Mouse (Mus musculus) heart, embryonic 15.5 days (tissue): ENCODE results near the gene Corin. TPM values are rescaled to one million over a fixed set of nuclear protein-coding genes. Genes with fewer than 3 reads are reported as not detected.

ENCODE experiments used
- ATAC-seq: fragments of 200-750 bp; cut with Nextera tagmentation; replicated peaks from 2 replicates; pipeline ENCODE4 v1.8.0; 2017; ENCODE audit warnings: low read depth, moderate TSS enrichment; ENCODE audit not compliant: insufficient number of reproducible peaks, insufficient read depth, low FRiP score
- H3K27ac ChIP-seq: fragments of 300-500 bp; sonication (generic); 2 replicates; pipeline ENCODE4 v1.5.1; 2015; ENCODE audit warnings: mild to moderate bottlenecking, inconsistent platforms
- H3K27me3 ChIP-seq: fragments of 300-500 bp; sonication (generic); 2 replicates; pipeline ENCODE4 v1.6.1; 2015; ENCODE audit warnings: inconsistent platforms
- H3K36me3 ChIP-seq: fragments of 300-500 bp; sonication (generic); 2 replicates; pipeline ENCODE4 v1.6.1; 2015; ENCODE audit warnings: mild to moderate bottlenecking, inconsistent platforms
- H3K4me1 ChIP-seq: fragments of 300-500 bp; sonication (generic); replicated peaks from 2 replicates; pipeline ENCODE4 v1.6.1; 2015; ENCODE audit warnings: inconsistent platforms
- H3K4me2 ChIP-seq: fragments of 300-500 bp; sonication (generic); 2 replicates; pipeline ENCODE4 v1.6.1; 2015; ENCODE audit warnings: inconsistent platforms, mild to moderate bottlenecking, moderate library complexity
- H3K4me3 ChIP-seq: fragments of 300-500 bp; sonication (generic); 2 replicates; pipeline ENCODE4 v1.5.1; 2015; ENCODE audit warnings: mild to moderate bottlenecking, inconsistent platforms
- H3K9ac ChIP-seq: fragments of 300-500 bp; sonication (generic); 2 replicates; pipeline ENCODE4 v1.6.1; 2015; ENCODE audit warnings: mild to moderate bottlenecking, inconsistent platforms
- H3K9me3 ChIP-seq: fragments of 300-500 bp; sonication (generic); replicated peaks from 2 replicates; pipeline ENCODE4 v1.6.1; 2016; ENCODE audit warnings: inconsistent platforms
- WGBS: fragments of 180-500 bp; shearing (Covaris S2); methylation state at CpG from one replicate; pipeline ENCODE4 v1.1.7; 2015; ENCODE audit warnings: mixed read lengths; 5-methylcytosine and 5-hydroxymethylcytosine counted together
- polyA plus RNA-seq: library from polyadenylated mRNA; unstranded; fragments of >200 nt; fragmentation: Nextera tagmentation; extraction: Ambion mirVana; gene quantifications from 2 replicates; pipeline ENCODE4 v1.2.1, GENCODE M21; 2015

Gene Corin
- polyA plus RNA-seq, 1 experiment from 2014 or later = 38.6 TPM

- H3K4me3 ChIP-seq = no peak overlapping the region
- no peak overlapping the region for H3K4me2 ChIP-seq
- H3K27ac ChIP-seq = no peak overlapping the region
- no peaks in the 10 kb centered on the region; the same call in 1 of the 2 replicates for H3K36me3 ChIP-seq
- H3K9ac ChIP-seq = no peak overlapping the region
- ATAC-seq = no peak
- 51% methylated on average over 8 of the region's 8 CpGs for WGBS
- no peaks in the 10 kb centered on the region for H3K4me1 ChIP-seq
- no peaks in the 10 kb centered on the region for H3K27me3 ChIP-seq
- H3K9me3 ChIP-seq = no peaks in the 10 kb centered on the region
Observed at GRCm38 (mm10) chr5:72329453-72329852, 174.8 kb downstream of the Corin start.

- no peak for ATAC-seq
- Histone ChIP-seq H3K9me3 (no peaks in the 10 kb centered on the region), H3K27me3 (no peaks in the 10 kb centered on the region), H3K36me3 (peaks cover 3% of the 10 kb centered on the region; the same call in 1 of the 2 replicates), H3K4me3 (no peak overlapping the region), H3K4me2 (no peak overlapping the region), H3K9ac (no peak overlapping the region), H3K4me1 (no peaks in the 10 kb centered on the region), H3K27ac (no peak overlapping the region)
- 79% methylated on average over 4 of the region's 4 CpGs for WGBS
Observed at GRCm38 (mm10) chr5:72315282-72315681, 189.0 kb downstream of the Corin start.

- H3K27me3 ChIP-seq = no peaks in the 10 kb centered on the region
- 85% methylated on average over 10 of the region's 10 CpGs for WGBS
- H3K36me3 ChIP-seq = peaks cover 20% of the 10 kb centered on the region
- H3K4me1 ChIP-seq = no peaks in the 10 kb centered on the region
- H3K9me3 ChIP-seq = no peaks in the 10 kb centered on the region
- H3K4me2 ChIP-seq = no peak overlapping the region
- no peak overlapping the region for H3K4me3 ChIP-seq
- no peak overlapping the region for H3K27ac ChIP-seq
- no peak for ATAC-seq
- H3K9ac ChIP-seq = no peak overlapping the region
Observed at GRCm38 (mm10) chr5:72298418-72299104, 205.7 kb downstream of the Corin start.

- H3K4me3 ChIP-seq = no peak overlapping the region
- H3K27me3 ChIP-seq = no peaks in the 10 kb centered on the region
- H3K9ac ChIP-seq = no peak overlapping the region
- H3K4me2 ChIP-seq = no peak overlapping the region
- no peak overlapping the region for H3K27ac ChIP-seq
- no peaks in the 10 kb centered on the region for H3K4me1 ChIP-seq
- ATAC-seq = no peak
- H3K9me3 ChIP-seq = no peaks in the 10 kb centered on the region
- WGBS = 78% methylated on average over 3 of the region's 3 CpGs
- peaks cover 17% of the 10 kb centered on the region for H3K36me3 ChIP-seq
Observed at GRCm38 (mm10) chr5:72285077-72285476, 219.2 kb downstream of the Corin start.

DNA sequence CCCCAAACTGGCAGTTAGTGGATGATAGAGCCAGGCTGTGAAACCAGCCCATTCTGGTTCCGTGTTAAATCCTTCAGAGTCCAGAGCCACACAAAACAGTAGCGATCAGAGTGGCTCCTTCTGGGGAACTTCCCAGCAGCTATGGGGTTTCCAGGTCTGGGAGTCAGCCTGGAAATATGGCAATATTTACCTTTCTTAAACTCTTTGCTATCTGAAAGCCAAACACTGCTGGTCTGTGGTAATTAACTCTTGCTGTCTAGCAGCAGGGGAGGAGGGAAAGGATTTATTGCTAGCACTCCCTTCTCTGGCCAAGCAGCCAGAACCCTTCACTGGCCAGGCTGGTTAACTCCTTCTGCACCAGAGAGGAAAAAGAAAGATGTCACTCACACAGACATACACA is 221.4 kb downstream of the Corin start:
- Histone ChIP-seq H3K4me3 (no peak overlapping the region), H3K27ac (no peak overlapping the region), H3K4me1 (no peaks in the 10 kb centered on the region), H3K4me2 (no peak overlapping the region), H3K36me3 (peaks cover 5% of the 10 kb centered on the region), H3K9me3 (no peaks in the 10 kb centered on the region), H3K27me3 (no peaks in the 10 kb centered on the region), H3K9ac (no peak overlapping the region)
- 44% methylated on average over 2 of the region's 2 CpGs for WGBS
- ATAC-seq = no peak

- peaks cover 4% of the 10 kb centered on the region; the same call in 1 of the 2 replicates for H3K36me3 ChIP-seq
- H3K9me3 ChIP-seq = no peaks in the 10 kb centered on the region
- no peak overlapping the region for H3K4me2 ChIP-seq
- H3K4me1 ChIP-seq = no peaks in the 10 kb centered on the region
- WGBS = 50% methylated on average over 8 of the region's 8 CpGs
- no peak for ATAC-seq
- no peak overlapping the region for H3K27ac ChIP-seq
- no peak overlapping the region for H3K4me3 ChIP-seq
- no peak overlapping the region for H3K9ac ChIP-seq
- no peaks in the 10 kb centered on the region for H3K27me3 ChIP-seq
Observed at GRCm38 (mm10) chr5:72269652-72270051, 234.6 kb downstream of the Corin start.

GRCm38 (mm10) chr5:72269204-72269603 is 235.1 kb downstream of the Corin start:
- Histone ChIP-seq H3K27me3 (no peaks in the 10 kb centered on the region), H3K4me2 (no peak overlapping the region), H3K9ac (no peak overlapping the region), H3K27ac (no peak overlapping the region), H3K4me1 (no peaks in the 10 kb centered on the region), H3K9me3 (no peaks in the 10 kb centered on the region), H3K36me3 (peaks cover 4% of the 10 kb centered on the region; the same call in 1 of the 2 replicates), H3K4me3 (no peak overlapping the region)
- WGBS = 85% methylated on average over 10 of the region's 10 CpGs
- ATAC-seq = no peak

DNA sequence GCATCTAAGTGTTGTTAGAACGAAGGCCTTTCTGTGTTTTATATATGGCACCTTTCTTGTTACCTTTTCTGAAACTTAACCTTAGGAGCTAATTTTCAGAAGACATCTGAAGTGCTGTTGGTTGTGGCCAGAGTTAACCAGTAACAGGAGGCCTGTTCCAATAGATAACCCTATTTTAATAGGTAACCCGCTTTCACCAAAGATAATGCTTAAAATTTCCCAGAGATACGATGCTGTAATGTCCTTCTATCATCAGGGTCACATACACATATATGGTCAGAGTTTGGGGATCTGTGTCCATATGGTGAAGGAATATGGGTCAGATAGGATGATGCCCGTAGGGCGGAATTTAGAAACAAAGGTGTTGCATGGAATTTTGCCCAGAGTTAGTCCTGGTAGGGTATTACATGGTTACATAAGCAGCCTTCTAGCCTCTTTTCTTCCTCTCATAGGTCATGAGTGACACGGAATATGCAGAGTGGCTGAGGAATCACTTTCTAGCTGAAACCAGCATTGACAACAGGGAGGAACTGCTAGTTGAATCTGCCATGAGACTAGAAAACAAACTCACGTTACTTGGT is 237.2 kb downstream of the Corin start:
- no peaks in the 10 kb centered on the region for H3K4me1 ChIP-seq
- no peak overlapping the region for H3K27ac ChIP-seq
- H3K9me3 ChIP-seq = no peaks in the 10 kb centered on the region
- no peaks in the 10 kb centered on the region for H3K27me3 ChIP-seq
- H3K9ac ChIP-seq = no peak overlapping the region
- no peak overlapping the region for H3K4me2 ChIP-seq
- no peak for ATAC-seq
- 88% methylated on average over 7 of the region's 7 CpGs for WGBS
- H3K4me3 ChIP-seq = no peak overlapping the region
- H3K36me3 ChIP-seq = peaks cover 8% of the 10 kb centered on the region; the same call in 1 of the 2 replicates

DNA sequence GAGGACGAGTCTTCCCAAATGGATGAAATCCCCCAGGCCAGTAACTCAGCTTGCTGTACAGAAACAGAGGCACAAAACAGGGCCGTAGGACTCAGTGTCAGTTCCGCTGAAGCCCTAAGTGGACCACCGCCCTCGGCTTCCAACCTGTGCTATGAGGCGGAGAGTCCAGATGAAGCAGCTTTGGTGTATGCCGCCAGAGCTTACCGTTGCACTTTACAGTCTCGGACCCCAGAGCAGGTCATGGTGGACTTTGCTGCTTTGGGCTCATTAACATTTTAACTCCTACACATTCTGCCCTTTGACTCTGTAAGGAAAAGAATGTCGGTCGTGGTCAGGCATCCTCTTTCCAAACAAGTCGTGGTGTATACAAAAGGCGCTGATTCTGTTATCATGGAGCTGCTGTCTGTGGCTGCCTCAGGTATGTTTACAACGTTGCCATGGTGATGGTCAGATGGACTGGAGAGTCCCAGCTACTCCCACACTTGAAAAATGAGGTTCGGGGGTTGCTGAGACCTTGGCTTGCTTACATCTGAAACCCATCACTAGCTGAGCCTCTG is 240.0 kb downstream of the Corin start:
- H3K9ac ChIP-seq = no peak overlapping the region
- no peaks in the 10 kb centered on the region for H3K9me3 ChIP-seq
- ATAC-seq = no peak
- peaks cover 8% of the 10 kb centered on the region; the same call in 1 of the 2 replicates for H3K36me3 ChIP-seq
- H3K4me2 ChIP-seq = no peak overlapping the region
- H3K27ac ChIP-seq = no peak overlapping the region
- H3K4me1 ChIP-seq = peaks cover 3% of the 10 kb centered on the region; the same call in 1 of the 2 replicates
- no peak overlapping the region for H3K4me3 ChIP-seq
- H3K27me3 ChIP-seq = no peaks in the 10 kb centered on the region
- 69% methylated on average over 15 of the region's 15 CpGs for WGBS

DNA sequence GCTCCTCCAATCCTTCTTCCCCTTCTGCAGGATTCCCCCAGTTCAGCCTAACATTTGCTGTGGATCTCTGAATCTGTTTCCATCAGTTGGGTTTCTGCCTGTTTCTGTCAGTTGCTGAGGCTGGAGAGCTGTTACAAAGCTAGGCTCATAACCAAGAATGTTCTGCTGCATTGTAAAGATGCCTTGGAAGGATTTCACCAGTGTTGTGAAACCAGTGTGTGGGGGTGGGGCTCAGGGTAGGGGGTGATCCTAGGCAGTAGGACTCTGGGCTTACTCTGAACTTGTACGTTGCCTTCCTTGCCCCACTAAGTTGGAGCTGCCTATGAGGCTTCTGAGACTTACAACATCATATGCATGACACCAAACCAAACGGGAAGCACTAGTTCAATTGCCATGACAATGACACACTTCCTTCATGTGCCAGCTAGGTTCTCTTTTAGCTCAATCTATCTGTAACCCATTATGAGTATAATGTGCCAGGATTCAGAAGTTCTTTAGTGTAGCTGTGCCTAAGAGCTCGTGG is 242.4 kb downstream of the Corin start:
- WGBS = 84% methylated on average over 3 of the region's 3 CpGs
- H3K4me1 ChIP-seq = peaks cover 14% of the 10 kb centered on the region
- no peak overlapping the region for H3K4me2 ChIP-seq
- H3K27me3 ChIP-seq = no peaks in the 10 kb centered on the region
- no peaks in the 10 kb centered on the region for H3K9me3 ChIP-seq
- H3K4me3 ChIP-seq = no peak overlapping the region
- ATAC-seq = no peak
- H3K27ac ChIP-seq = no peak overlapping the region
- no peak overlapping the region for H3K9ac ChIP-seq
- peaks cover 5% of the 10 kb centered on the region; the same call in 1 of the 2 replicates for H3K36me3 ChIP-seq

DNA sequence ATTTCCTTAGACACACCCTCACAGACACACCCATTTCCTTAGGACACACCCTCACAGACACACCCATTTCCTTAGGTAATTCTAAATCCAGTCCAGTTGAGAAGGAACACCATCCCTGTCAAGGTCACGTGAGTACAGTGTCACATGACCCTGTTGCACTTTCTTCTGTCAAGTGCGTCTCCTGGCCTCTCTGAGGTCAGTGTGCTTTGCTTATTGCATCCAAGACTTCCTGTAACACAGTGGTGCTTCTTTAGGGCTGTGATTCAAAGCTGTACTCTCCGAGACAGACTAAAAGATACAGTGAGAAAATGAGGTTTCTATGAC is 245.0 kb downstream of the Corin start:
- ATAC-seq = no peak
- 61% methylated on average over 3 of the region's 3 CpGs for WGBS

More for the DNA sequence above, 245.0 kb downstream of the Corin start:
- Histone ChIP-seq H3K4me1 (peaks cover 14% of the 10 kb centered on the region), H3K9ac (no peak overlapping the region), H3K27ac (no peak overlapping the region), H3K27me3 (no peaks in the 10 kb centered on the region), H3K4me2 (no peak overlapping the region), H3K9me3 (no peaks in the 10 kb centered on the region), H3K36me3 (peaks cover 5% of the 10 kb centered on the region; the same call in 1 of the 2 replicates), H3K4me3 (no peak overlapping the region)
